ENCODE assay signal across 12 mouse cellular contexts in genomic region chr1:183049295-183049694, GRCm38 (mm10).
DNase-seq lines count a peak whose midpoint lies in the region; ATAC-seq and TF ChIP-seq lines count a peak whose summit lies in the region.
"Had no signal": no experiment of that assay in that cellular context is flagged by ENCODE, and none has a peak within 500 bp of the region (broad histone marks: within the 10 kb centered on the region; RNA-seq: fewer than 3 reads in every experiment).

No protein-coding gene starts in this region.

- no peak overlapping the region for H3K27ac ChIP-seq in forebrain, embryonic 16.5 days (ENCODE audit: low read length)
- no peak overlapping the region for H3K27ac ChIP-seq in forebrain, embryonic 11.5 days (ENCODE audit: low read depth, low read length)
- no peak overlapping the region for H3K27ac ChIP-seq in midbrain, postnatal 0 days (ENCODE audit: low read depth, low read length)
- no peak overlapping the region for H3K27ac ChIP-seq in midbrain, embryonic 15.5 days
- H3K27ac ChIP-seq: left cerebral cortex, adult 2 months had no signal

- no peak for TF ChIP-seq CTCF in midbrain, postnatal 0 days (IDR thresholded peaks at IDR 0.05)

- H3K4me3 ChIP-seq in forebrain, embryonic 16.5 days (replicated peaks; ENCODE audit: low read length) = no peak overlapping the region
- H3K4me3 ChIP-seq in forebrain, embryonic 11.5 days (ENCODE audit: low read depth, low read length) = no peak overlapping the region
- H3K4me3 ChIP-seq in midbrain, postnatal 0 days (ENCODE audit: low read depth, low read length) = no peak overlapping the region
- no peak overlapping the region for H3K4me3 ChIP-seq in midbrain, embryonic 15.5 days
- H3K4me3 ChIP-seq: left cerebral cortex, adult 2 months had no signal

- ATAC-seq in forebrain, embryonic 16.5 days = peak; percentile 39; the same call in 1 of the 2 replicates
- ATAC-seq in forebrain, embryonic 11.5 days (replicated peaks; ENCODE audit: low FRiP score) = no peak
- no peak for ATAC-seq in midbrain, postnatal 0 days (ENCODE audit: low FRiP score)
- no peak for ATAC-seq in midbrain, embryonic 15.5 days (replicated peaks)
- ATAC-seq: activated CD4-positive, CD25-positive, alpha-beta regulatory T cell, adult 4 months had no signal

- H3K36me3 ChIP-seq in forebrain, embryonic 16.5 days (ENCODE audit: control insufficient read depth, insufficient read depth) = no peaks in the 10 kb centered on the region
- no peaks in the 10 kb centered on the region for H3K36me3 ChIP-seq in forebrain, embryonic 11.5 days (ENCODE audit: control insufficient read depth, insufficient read depth, low read length)
- H3K36me3 ChIP-seq in midbrain, postnatal 0 days (ENCODE audit: insufficient read depth, low read length) = no peaks in the 10 kb centered on the region
- no peaks in the 10 kb centered on the region for H3K36me3 ChIP-seq in midbrain, embryonic 15.5 days (replicated peaks)

- peaks cover 22% of the 10 kb centered on the region for H3K4me1 ChIP-seq in forebrain, embryonic 16.5 days (replicated peaks; ENCODE audit: control insufficient read depth, insufficient read depth, low read length)
- H3K4me1 ChIP-seq in forebrain, embryonic 11.5 days (replicated peaks; ENCODE audit: control insufficient read depth, insufficient read depth, low read length) = peaks cover 2% of the 10 kb centered on the region
- H3K4me1 ChIP-seq in midbrain, postnatal 0 days (ENCODE audit: insufficient read depth, low read length) = peaks cover 4% of the 10 kb centered on the region
- H3K4me1 ChIP-seq in midbrain, embryonic 15.5 days = peaks cover 14% of the 10 kb centered on the region

- H3K27me3 ChIP-seq in forebrain, embryonic 16.5 days (replicated peaks; ENCODE audit: control insufficient read depth, insufficient read depth, low read length) = peaks cover 10% of the 10 kb centered on the region
- H3K27me3 ChIP-seq in forebrain, embryonic 11.5 days (ENCODE audit: control insufficient read depth, insufficient read depth, low read length) = peaks cover 6% of the 10 kb centered on the region
- H3K27me3 ChIP-seq in midbrain, postnatal 0 days (ENCODE audit: insufficient read depth, low read length) = no peaks in the 10 kb centered on the region
- peaks cover 5% of the 10 kb centered on the region; the same call in 1 of the 2 replicates for H3K27me3 ChIP-seq in midbrain, embryonic 15.5 days (replicated peaks)

- 67% methylated on average over 6 of the region's 6 CpGs for WGBS in forebrain, embryonic 16.5 days
- 86% methylated on average over 6 of the region's 6 CpGs for WGBS in forebrain, embryonic 11.5 days
- WGBS in midbrain, postnatal 0 days = 73% methylated on average over 6 of the region's 6 CpGs
- 72% methylated on average over 6 of the region's 6 CpGs for WGBS in midbrain, embryonic 15.5 days

- H3K4me2 ChIP-seq in forebrain, embryonic 16.5 days (ENCODE audit: low read length) = no peak overlapping the region
- no peak overlapping the region for H3K4me2 ChIP-seq in forebrain, embryonic 11.5 days (ENCODE audit: low read depth, low read length, severe bottlenecking)
- no peak overlapping the region for H3K4me2 ChIP-seq in midbrain, postnatal 0 days (ENCODE audit: low read depth, low read length, poor library complexity, severe bottlenecking)
- no peak overlapping the region for H3K4me2 ChIP-seq in midbrain, embryonic 15.5 days

- no peak overlapping the region for H3K9ac ChIP-seq in forebrain, embryonic 16.5 days (replicated peaks; ENCODE audit: low read depth, low read length)
- H3K9ac ChIP-seq in forebrain, embryonic 11.5 days (ENCODE audit: low read length) = no peak overlapping the region
- no peak overlapping the region for H3K9ac ChIP-seq in midbrain, postnatal 0 days (replicated peaks; ENCODE audit: low read length, poor library complexity, severe bottlenecking)
- no peak overlapping the region for H3K9ac ChIP-seq in midbrain, embryonic 15.5 days

- H3K9me3 ChIP-seq in forebrain, embryonic 16.5 days (ENCODE audit: control insufficient read depth, low read length) = no peaks in the 10 kb centered on the region
- no peaks in the 10 kb centered on the region for H3K9me3 ChIP-seq in forebrain, embryonic 11.5 days (ENCODE audit: control insufficient read depth, low read length)
- H3K9me3 ChIP-seq in midbrain, postnatal 0 days (ENCODE audit: low read length) = no peaks in the 10 kb centered on the region
- no peaks in the 10 kb centered on the region for H3K9me3 ChIP-seq in midbrain, embryonic 15.5 days

- intact Hi-C loops in heart, postnatal 14 days (cut with DNase I) = no loop called here

- no peak for DNase-seq in forebrain, embryonic 11.5 days (ENCODE audit: low spot score)
- peak; percentile 79 for DNase-seq in midbrain, postnatal 0 days (ENCODE audit: low spot score)
- DNase-seq in heart, postnatal 14 days = peak; percentile 51 to 70
- no peak for DNase-seq in right cerebral cortex, postnatal 4 days
- DNase-seq in urinary bladder, adult 18-20 months (ENCODE audit: low spot score in 2 of 2) = no peak
- DNase-seq in adrenal gland, postnatal 10 days = no peak
- DNase-seq: cerebellum, adult 9-11 months; kidney, adult 9 months had no signal

Comparison
In these comparisons a context has a peak if more than half of its experiments do, and no peak if none do; other contexts are left out.
1. DNase-seq: peak in midbrain, postnatal 0 days (single experiment) and heart, postnatal 14 days (2 of 2); none in forebrain, embryonic 11.5 days (single experiment), right cerebral cortex, postnatal 4 days (single experiment), urinary bladder, adult 18-20 months (0 of 2) and adrenal gland, postnatal 10 days (single experiment).